Mouse (Mus musculus): ENCODE measurements at regions not wholly inside any gene's neighbourhood (a gene's known extent, or its start where the extent isn't known, plus 50 kb on each side); places are given as distances from the start of the nearest gene placed in this dataset.

DNA sequence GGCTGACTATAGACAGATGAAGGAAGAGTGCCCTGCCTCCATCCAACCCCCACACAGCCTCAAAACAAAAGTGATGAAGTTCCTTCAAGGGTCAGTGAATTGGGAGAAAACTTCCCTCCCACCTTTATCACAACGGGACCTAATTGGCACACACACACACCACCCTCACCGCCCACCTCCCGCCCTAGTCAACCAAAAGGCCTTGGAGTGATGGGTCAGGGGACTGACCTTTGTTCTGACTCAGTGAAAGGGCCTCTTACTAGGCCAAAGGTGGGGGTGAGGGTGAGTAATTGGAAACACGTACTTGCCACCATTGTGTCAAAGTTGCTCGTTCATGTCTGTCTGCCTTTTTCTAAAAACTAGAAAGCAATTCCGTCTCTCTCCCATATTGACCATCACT, 386.4 kb downstream of the Sorl1 start:
- WGBS: 82% methylated on average over 6 of the region's 6 CpGs

DNA sequence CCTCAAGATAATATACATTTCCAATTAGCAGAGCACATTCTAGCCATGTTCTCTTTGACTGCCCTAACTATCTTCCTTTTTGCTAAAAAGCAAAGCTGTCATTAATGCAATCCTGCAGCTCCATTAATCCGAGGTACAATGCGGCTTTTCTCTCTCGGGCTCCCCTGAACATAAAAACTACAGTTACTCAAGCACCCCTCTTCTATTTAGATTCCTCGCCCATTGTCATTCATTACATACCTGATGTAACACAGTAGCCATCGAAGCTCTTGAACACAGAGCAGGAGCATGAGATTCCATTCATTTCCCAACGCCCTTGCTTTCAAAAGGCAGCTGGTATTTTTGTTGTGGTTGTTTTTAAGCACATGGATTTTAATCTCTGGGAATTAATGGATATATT, 387.2 kb downstream of the Sorl1 start:
- no peak overlapping the region for H3K27ac ChIP-seq
- no peak for ATAC-seq

More for the DNA sequence above, 386.4 kb downstream of the Sorl1 start:
- Histone ChIP-seq H3K4me3 (replicated peaks) (no peak overlapping the region), H3K4me2 (replicated peaks) (no peak overlapping the region), H3K9me3 (no peaks in the 10 kb centered on the region), H3K27me3 (replicated peaks) (no peaks in the 10 kb centered on the region), H3K27ac (no peak overlapping the region), H3K4me1 (replicated peaks) (peaks cover 9% of the 10 kb centered on the region), H3K36me3 (no peaks in the 10 kb centered on the region), H3K9ac (no peak overlapping the region)
- no peak for ATAC-seq

GRCm38 (mm10) chr9:41736234-41736859, 387.8 kb downstream of the Sorl1 start:
- peak; percentile 44 for ATAC-seq
- Histone ChIP-seq H3K4me3 (replicated peaks) (peak overlapping the region; percentile 29), H3K27me3 (replicated peaks) (no peaks in the 10 kb centered on the region), H3K9me3 (no peaks in the 10 kb centered on the region), H3K9ac (peak overlapping the region; percentile 19; the same call in 1 of the 2 replicates), H3K4me1 (replicated peaks) (peaks cover 9% of the 10 kb centered on the region), H3K4me2 (replicated peaks) (peak overlapping the region; percentile 65), H3K36me3 (no peaks in the 10 kb centered on the region), H3K27ac (peak overlapping the region; percentile 48)
- 3% methylated on average over 16 of the region's 16 CpGs for WGBS

More for the DNA sequence above, 387.2 kb downstream of the Sorl1 start:
- Histone ChIP-seq H3K27me3 (replicated peaks) (no peaks in the 10 kb centered on the region), H3K4me2 (replicated peaks) (peak overlapping the region; percentile 65), H3K36me3 (no peaks in the 10 kb centered on the region), H3K4me1 (replicated peaks) (peaks cover 9% of the 10 kb centered on the region), H3K9me3 (no peaks in the 10 kb centered on the region), H3K4me3 (replicated peaks) (no peak overlapping the region), H3K9ac (no peak overlapping the region)
- 46% methylated on average over 6 of the region's 6 CpGs for WGBS

- H3K4me1 ChIP-seq (replicated peaks): peaks cover 9% of the 10 kb centered on the region
- H3K9me3 ChIP-seq: no peaks in the 10 kb centered on the region
- H3K27ac ChIP-seq: peak overlapping the region; percentile 48
- peak overlapping the region; percentile 19 for H3K9ac ChIP-seq
- under 1% methylated on average over 22 of the region's 22 CpGs for WGBS
- ATAC-seq: peak; percentile 82
- H3K4me2 ChIP-seq (replicated peaks): peak overlapping the region; percentile 65
- peak overlapping the region; percentile 29 for H3K4me3 ChIP-seq (replicated peaks)
- H3K36me3 ChIP-seq: no peaks in the 10 kb centered on the region
- H3K27me3 ChIP-seq (replicated peaks): no peaks in the 10 kb centered on the region
Observed at GRCm38 (mm10) chr9:41735448-41736233, 388.5 kb downstream of the Sorl1 start.

GRCm38 (mm10) chr9:41734925-41735447, 389.1 kb downstream of the Sorl1 start:
- Histone ChIP-seq H3K4me3 (replicated peaks) (peak overlapping the region; percentile 29; the same call in 1 of the 2 replicates), H3K4me1 (replicated peaks) (peaks cover 9% of the 10 kb centered on the region), H3K9me3 (no peaks in the 10 kb centered on the region), H3K4me2 (replicated peaks) (peak overlapping the region; percentile 65), H3K36me3 (no peaks in the 10 kb centered on the region), H3K27me3 (replicated peaks) (no peaks in the 10 kb centered on the region), H3K9ac (no peak overlapping the region), H3K27ac (peak overlapping the region; percentile 48)
- WGBS: 26% methylated on average over 8 of the region's 8 CpGs
- no peak for ATAC-seq

- H3K36me3 ChIP-seq: no peaks in the 10 kb centered on the region
- H3K9me3 ChIP-seq: no peaks in the 10 kb centered on the region
- no peaks in the 10 kb centered on the region for H3K27me3 ChIP-seq (replicated peaks)
- no peak overlapping the region for H3K9ac ChIP-seq
- no peak overlapping the region for H3K27ac ChIP-seq
- no peak overlapping the region for H3K4me3 ChIP-seq (replicated peaks)
- H3K4me2 ChIP-seq (replicated peaks): no peak overlapping the region
- ATAC-seq: peak; percentile 28; the same call in 1 of the 2 replicates
- WGBS: 82% methylated on average over 4 of the region's 4 CpGs
- H3K4me1 ChIP-seq (replicated peaks): no peaks in the 10 kb centered on the region
Observed at GRCm38 (mm10) chr9:41721609-41722008, 402.5 kb downstream of the Sorl1 start.

DNA sequence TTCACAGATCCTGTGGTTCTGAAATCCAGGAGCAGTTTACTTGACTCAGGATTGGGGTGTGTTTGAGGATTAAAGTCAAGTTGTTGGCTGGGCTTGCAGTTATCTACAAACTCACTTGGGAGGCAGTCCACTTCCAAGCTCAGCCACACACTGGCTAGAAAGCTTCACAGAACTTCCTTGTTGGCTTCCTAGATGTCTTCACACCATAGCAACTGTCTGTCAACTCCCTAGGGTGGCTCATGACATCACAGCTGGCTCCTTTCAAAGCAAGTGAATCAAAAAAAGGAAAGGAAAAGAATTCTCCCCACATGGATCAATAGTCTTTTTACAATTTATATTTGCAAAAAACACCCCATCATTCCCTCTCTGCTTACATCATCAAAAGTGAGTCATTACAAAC, 408.9 kb downstream of the Sorl1 start:
- no peaks in the 10 kb centered on the region for H3K36me3 ChIP-seq
- no peaks in the 10 kb centered on the region for H3K27me3 ChIP-seq (replicated peaks)
- H3K27ac ChIP-seq: no peak overlapping the region
- H3K9me3 ChIP-seq: no peaks in the 10 kb centered on the region
- no peak overlapping the region for H3K9ac ChIP-seq
- no peaks in the 10 kb centered on the region for H3K4me1 ChIP-seq (replicated peaks)
- no peak overlapping the region for H3K4me2 ChIP-seq (replicated peaks)
- no peak overlapping the region for H3K4me3 ChIP-seq (replicated peaks)
- no peak for ATAC-seq

DNA sequence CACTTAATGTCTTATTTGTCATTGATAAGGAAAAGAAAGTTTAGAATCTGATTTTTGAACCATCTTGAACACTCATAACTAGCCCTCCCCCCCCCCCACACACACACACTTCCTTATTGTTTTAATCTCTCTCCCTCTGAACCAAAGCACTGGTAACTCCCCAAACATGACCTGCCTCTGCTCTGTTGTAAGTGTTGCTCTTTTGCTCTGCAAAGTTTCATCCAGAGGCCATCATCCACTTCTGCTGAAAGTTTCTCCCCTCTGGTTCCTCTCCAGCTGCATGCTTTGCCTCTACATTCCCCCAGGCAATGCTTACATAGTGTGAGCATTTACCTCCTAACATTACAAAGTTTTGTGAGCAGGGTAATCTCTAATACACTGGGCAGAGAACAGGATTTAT, 418.1 kb downstream of the Sorl1 start:
- Histone ChIP-seq H3K27ac (0 out of 2 replicates have a peak overlapping the region, but pooled peaks have one; percentile 48), H3K4me1 (replicated peaks) (0 out of 2 replicates have a peak, but pooled peaks cover 5% of the 10 kb centered on the region), H3K36me3 (no peaks in the 10 kb centered on the region), H3K9me3 (no peaks in the 10 kb centered on the region), H3K4me2 (replicated peaks) (no peak overlapping the region), H3K9ac (no peak overlapping the region), H3K27me3 (replicated peaks) (no peaks in the 10 kb centered on the region), H3K4me3 (replicated peaks) (no peak overlapping the region)
- ATAC-seq: no peak

DNA sequence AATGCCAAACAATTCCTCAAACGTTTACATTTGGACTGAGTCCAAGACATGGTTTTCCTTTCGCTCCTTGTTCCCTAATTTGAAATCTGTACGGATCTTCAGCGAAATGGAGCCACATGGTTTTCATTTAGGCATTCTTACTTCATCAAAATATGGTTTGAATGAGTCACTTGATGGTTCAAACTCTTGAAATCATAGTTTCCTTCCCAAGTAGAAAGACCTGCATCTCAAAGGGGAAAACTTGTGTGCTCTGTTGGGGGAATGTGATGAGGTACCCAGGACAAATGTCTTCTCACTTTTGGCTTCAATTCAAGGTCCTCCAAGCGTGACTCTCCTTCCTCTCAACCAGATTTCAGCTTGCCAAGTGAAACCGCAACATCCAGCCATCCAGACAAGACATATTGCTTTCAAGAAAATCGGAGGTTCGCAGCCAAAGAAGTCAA, 418.6 kb downstream of the Sorl1 start:
- H3K4me1 ChIP-seq (replicated peaks): 0 out of 2 replicates have a peak, but pooled peaks cover 7% of the 10 kb centered on the region
- H3K9ac ChIP-seq: no peak overlapping the region
- H3K9me3 ChIP-seq: no peaks in the 10 kb centered on the region
- peak overlapping the region; percentile 48 for H3K27ac ChIP-seq
- H3K4me2 ChIP-seq (replicated peaks): no peak overlapping the region
- H3K27me3 ChIP-seq (replicated peaks): no peaks in the 10 kb centered on the region
- no peak for ATAC-seq
- 36% methylated on average over 8 of the region's 8 CpGs for WGBS
- H3K4me3 ChIP-seq (replicated peaks): no peak overlapping the region
- H3K36me3 ChIP-seq: no peaks in the 10 kb centered on the region

DNA sequence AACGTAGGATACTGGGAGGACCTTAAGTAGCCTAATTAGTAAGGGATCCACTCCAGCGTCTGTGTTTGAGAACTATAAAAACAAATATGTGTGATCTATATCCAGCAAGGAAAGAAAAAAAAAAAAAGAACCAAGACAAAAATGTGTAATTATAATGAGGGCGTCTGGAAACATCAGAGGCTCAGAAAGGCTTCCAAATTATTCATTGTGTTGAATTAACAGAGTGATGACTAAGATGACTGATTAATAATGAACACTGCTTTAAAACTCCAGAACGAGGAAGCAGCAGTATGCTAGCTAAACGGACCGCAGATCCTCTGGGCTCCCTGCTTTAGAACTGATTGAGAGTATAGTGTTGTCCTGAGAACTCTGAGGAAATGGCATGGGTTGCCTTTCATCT, 421.0 kb downstream of the Sorl1 start:
- no peaks in the 10 kb centered on the region for H3K27me3 ChIP-seq (replicated peaks)
- no peak overlapping the region for H3K27ac ChIP-seq
- H3K9ac ChIP-seq: no peak overlapping the region
- H3K4me3 ChIP-seq (replicated peaks): no peak overlapping the region
- H3K9me3 ChIP-seq: no peaks in the 10 kb centered on the region
- no peaks in the 10 kb centered on the region for H3K36me3 ChIP-seq
- H3K4me2 ChIP-seq (replicated peaks): no peak overlapping the region
- ATAC-seq: no peak
- WGBS: 56% methylated on average over 6 of the region's 6 CpGs
- 0 out of 2 replicates have a peak, but pooled peaks cover 7% of the 10 kb centered on the region for H3K4me1 ChIP-seq (replicated peaks)

- Histone ChIP-seq H3K36me3 (no peaks in the 10 kb centered on the region), H3K27ac (no peak overlapping the region), H3K9ac (no peak overlapping the region), H3K9me3 (no peaks in the 10 kb centered on the region), H3K4me2 (replicated peaks) (no peak overlapping the region), H3K4me3 (replicated peaks) (no peak overlapping the region), H3K27me3 (replicated peaks) (no peaks in the 10 kb centered on the region), H3K4me1 (replicated peaks) (0 out of 2 replicates have a peak, but pooled peaks cover 4% of the 10 kb centered on the region)
- ATAC-seq: no peak
- 34% methylated on average over 6 of the region's 6 CpGs for WGBS
Observed at GRCm38 (mm10) chr9:41700683-41701082, 423.4 kb downstream of the Sorl1 start.

- H3K4me1 ChIP-seq (replicated peaks): 0 out of 2 replicates have a peak, but pooled peaks cover 2% of the 10 kb centered on the region
- no peak overlapping the region for H3K4me2 ChIP-seq (replicated peaks)
- H3K36me3 ChIP-seq: no peaks in the 10 kb centered on the region
- no peaks in the 10 kb centered on the region for H3K9me3 ChIP-seq
- H3K9ac ChIP-seq: no peak overlapping the region
- H3K27me3 ChIP-seq (replicated peaks): no peaks in the 10 kb centered on the region
- no peak overlapping the region for H3K4me3 ChIP-seq (replicated peaks)
- no peak for ATAC-seq
- no peak overlapping the region for H3K27ac ChIP-seq
- 73% methylated on average over 4 of the region's 4 CpGs for WGBS
Observed at GRCm38 (mm10) chr9:41699031-41699430, 425.1 kb downstream of the Sorl1 start.
